Mouse (Mus musculus): ENCODE measurements around the gene Fam89b. TPM values are rescaled to one million over a fixed set of nuclear protein-coding genes. Genes with fewer than 3 reads are reported as not detected.
"Not testable (repeated sequence)": the region's sequence is repeated elsewhere in the genome, so short reads cannot be mapped to it uniquely, and the experiment has no call there.

The Fam89b gene
- polyA plus RNA-seq, 1 experiment: 33.5 TPM

DNA sequence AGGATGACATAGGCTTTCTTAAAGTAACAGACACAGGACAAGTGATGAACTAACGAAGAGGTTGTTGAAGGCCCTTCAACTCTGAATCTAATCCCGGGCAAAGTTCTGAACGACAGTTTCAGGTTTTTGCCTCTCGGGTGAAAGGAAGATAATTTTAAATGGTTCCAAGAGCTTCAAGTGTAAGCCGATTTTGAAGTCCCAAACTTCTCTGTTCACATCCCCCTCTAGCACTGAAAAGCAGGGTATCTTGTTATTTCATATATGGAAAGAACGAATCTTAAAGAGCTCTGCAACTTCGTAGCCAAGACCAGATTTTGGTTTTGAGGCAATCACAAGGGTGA, 40.4 kb downstream of the Fam89b start:
- WGBS: 0% methylated on average over 7 of the region's 7 CpGs
- Histone ChIP-seq H3K27ac (ENCODE audit: control insufficient read depth, insufficient read depth, low read depth, low read length, poor library complexity) (peak overlapping the region; percentile 94), H3K4me3 (replicated peaks; ENCODE audit: control insufficient read depth, low read depth, low read length) (peak overlapping the region; percentile 84), H3K4me1 (ENCODE audit: control insufficient read depth, insufficient read depth, low read length) (peaks cover 2% of the 10 kb centered on the region; the same call in 1 of the 2 replicates)
- TF ChIP-seq POLR2A (IDR thresholded peaks at IDR 0.05; ENCODE audit: borderline replicate concordance, control insufficient read depth, low read depth, low read length): no peak
- TF ChIP-seq CTCF (IDR thresholded peaks at IDR 0.05; ENCODE audit: control insufficient read depth, insufficient read depth, low read length): no peak

DNA sequence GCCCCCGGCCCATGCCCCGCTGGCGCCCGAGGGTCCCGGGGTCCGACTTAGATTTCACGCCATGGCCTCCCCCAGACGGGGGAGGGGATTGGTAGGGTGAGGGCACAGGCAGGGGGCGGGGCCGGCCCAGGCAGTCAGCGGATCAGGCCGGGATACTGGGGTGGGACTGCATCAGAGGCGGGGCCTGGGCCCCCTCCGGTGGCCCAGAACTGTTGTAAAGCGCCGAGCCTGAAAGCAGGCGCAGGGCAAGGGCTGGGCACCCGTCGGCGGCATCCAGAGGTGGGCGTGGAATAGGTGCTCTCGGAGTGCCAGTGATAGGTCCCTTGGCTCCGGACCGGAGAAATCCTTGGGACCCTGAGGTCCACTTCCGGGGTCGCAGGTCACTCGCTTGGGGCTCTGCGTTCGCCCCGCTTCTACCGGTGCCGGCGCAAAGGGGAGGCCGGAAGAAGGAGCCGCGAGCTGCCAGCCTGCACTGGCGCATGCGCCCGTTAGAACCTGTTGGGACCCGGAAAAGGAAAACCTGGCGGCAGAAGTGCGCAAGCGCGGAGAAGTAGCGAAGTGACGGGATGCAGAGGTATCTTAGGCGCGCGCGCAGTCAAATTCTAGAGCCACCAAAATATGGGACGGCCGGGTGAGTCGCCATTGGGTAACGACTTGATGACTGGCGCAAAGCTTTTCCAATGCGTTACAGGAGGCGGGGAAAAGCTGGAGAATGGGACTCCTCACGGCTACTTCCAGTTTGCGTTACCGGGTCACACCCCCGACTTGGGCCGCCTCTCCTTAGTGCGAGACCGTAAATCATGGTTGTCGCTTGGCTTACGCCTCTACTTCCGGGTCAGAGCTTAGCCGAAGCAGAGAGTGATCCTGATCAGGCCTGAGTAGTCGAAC, 41.0 kb downstream of the Fam89b start, which contains the start of the genes Map3k11 and Pcnx3:
Gene Map3k11 (plus strand): TSS at position 543 of the 888 bp plus-strand sequence.
Gene Pcnx3 (minus strand): TSS at position 709 of the 888 bp plus-strand sequence.
- WGBS: under 1% methylated on average over 69 of the region's 69 CpGs
- peaks cover 2% of the 10 kb centered on the region; the same call in 1 of the 2 replicates for H3K4me1 ChIP-seq (ENCODE audit: control insufficient read depth, insufficient read depth, low read length)
- TF ChIP-seq CTCF (IDR thresholded peaks at IDR 0.05; ENCODE audit: control insufficient read depth, insufficient read depth, low read length) (no peak), POLR2A (IDR thresholded peaks at IDR 0.05; ENCODE audit: borderline replicate concordance, control insufficient read depth, low read depth, low read length) (peak; percentile 67; the same call in 1 of the 2 replicates)

GRCm38 (mm10) chr19:5687738-5688137, 41.7 kb downstream of the Fam89b start:
- Histone ChIP-seq H3K27ac (ENCODE audit: control insufficient read depth, insufficient read depth, low read depth, low read length, poor library complexity) (peak overlapping the region; percentile 94), H3K4me1 (ENCODE audit: control insufficient read depth, insufficient read depth, low read length) (peaks cover 2% of the 10 kb centered on the region; the same call in 1 of the 2 replicates)

More for the DNA sequence above, 41.0 kb downstream of the Fam89b start, which contains the start of the genes Map3k11 and Pcnx3:
- peak within 1 kb of the TSS; percentile 94 for H3K27ac ChIP-seq (ENCODE audit: control insufficient read depth, insufficient read depth, low read depth, low read length, poor library complexity)
- H3K4me3 ChIP-seq (replicated peaks; ENCODE audit: control insufficient read depth, low read depth, low read length): peak within 1 kb of the TSS; percentile 84

DNA sequence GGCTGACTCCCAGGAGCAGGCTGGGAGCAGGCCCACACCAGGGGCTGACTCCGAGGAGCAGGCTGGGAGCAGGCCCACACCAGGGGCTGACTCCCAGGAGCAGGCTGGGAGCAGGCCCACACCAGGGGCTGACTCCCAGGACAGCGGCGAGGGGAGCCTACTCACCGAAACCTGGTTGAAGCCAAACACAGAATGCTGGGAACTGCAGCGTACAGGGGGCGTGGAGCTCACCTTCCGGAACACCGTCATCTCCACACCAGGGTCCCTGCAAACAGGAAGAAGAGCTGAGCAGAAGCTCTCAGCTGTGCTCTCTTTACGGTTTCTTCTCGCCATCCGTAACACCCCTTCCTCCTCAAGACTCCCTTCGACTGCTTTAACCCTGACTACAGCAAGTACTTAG, 42.5 kb downstream of the Fam89b start:
- not testable (repeated sequence) for H3K27ac ChIP-seq (ENCODE audit: control insufficient read depth, insufficient read depth, low read depth, low read length, poor library complexity); H3K4me3 ChIP-seq (replicated peaks; ENCODE audit: control insufficient read depth, low read depth, low read length); H3K4me1 ChIP-seq (ENCODE audit: control insufficient read depth, insufficient read depth, low read length)
- 91% methylated on average over 12 of the region's 12 CpGs for WGBS

More at GRCm38 (mm10) chr19:5687738-5688137, 41.7 kb downstream of the Fam89b start:
- WGBS: 35% methylated on average over 9 of the region's 9 CpGs
- TF ChIP-seq POLR2A (IDR thresholded peaks at IDR 0.05; ENCODE audit: borderline replicate concordance, control insufficient read depth, low read depth, low read length) (no peak), CTCF (IDR thresholded peaks at IDR 0.05; ENCODE audit: control insufficient read depth, insufficient read depth, low read length) (no peak)
- peak overlapping the region; percentile 78 for H3K4me3 ChIP-seq (replicated peaks; ENCODE audit: control insufficient read depth, low read depth, low read length)

DNA sequence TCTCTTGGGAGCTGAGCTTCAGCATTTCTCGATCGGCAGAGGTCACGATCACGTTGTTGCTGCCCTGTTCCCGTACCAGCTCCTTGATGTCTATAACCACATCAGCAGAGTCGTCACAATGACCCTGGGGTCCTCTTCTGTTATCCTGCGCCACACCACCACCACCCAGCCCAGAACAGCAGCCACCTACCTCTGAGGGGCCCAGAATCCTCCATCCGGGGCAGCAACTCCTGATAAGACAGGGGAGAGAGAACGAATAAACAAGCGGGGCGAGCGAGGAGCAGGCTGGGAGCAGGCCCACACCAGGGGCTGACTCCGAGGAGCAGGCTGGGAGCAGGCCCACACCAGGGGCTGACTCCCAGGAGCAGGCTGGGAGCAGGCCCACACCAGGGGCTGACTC, 43.0 kb downstream of the Fam89b start:
- Histone ChIP-seq H3K27ac (ENCODE audit: control insufficient read depth, insufficient read depth, low read depth, low read length, poor library complexity) (no peak overlapping the region), H3K4me3 (replicated peaks; ENCODE audit: control insufficient read depth, low read depth, low read length) (no peak overlapping the region), H3K4me1 (ENCODE audit: control insufficient read depth, insufficient read depth, low read length) (peaks cover 2% of the 10 kb centered on the region; the same call in 1 of the 2 replicates)
- no peak for TF ChIP-seq CTCF (IDR thresholded peaks at IDR 0.05; ENCODE audit: control insufficient read depth, insufficient read depth, low read length)
- TF ChIP-seq POLR2A (IDR thresholded peaks at IDR 0.05; ENCODE audit: borderline replicate concordance, control insufficient read depth, low read depth, low read length): no peak
- 91% methylated on average over 13 of the region's 13 CpGs for WGBS

DNA sequence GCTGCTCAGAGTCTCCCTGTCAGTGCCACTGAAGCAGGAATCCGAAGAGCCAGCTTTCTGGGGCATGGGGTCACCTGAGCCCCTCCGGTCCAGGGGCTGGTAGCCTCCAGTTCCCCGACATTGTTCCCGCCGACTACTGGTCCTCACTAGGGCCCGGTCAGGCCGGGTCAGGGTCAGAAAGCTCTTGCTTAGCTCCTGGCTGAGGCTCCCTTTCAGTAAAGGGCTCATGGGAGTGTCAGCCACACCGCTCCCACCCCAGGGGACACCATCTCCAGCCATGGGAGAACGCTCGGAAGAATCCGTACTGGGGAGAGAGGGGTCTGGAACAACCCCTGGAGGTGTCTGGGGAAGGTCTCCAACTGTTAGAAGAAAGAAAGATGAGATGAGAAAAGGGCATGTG, 43.6 kb downstream of the Fam89b start:
- H3K27ac ChIP-seq (ENCODE audit: control insufficient read depth, insufficient read depth, low read depth, low read length, poor library complexity): no peak overlapping the region
- H3K4me3 ChIP-seq (replicated peaks; ENCODE audit: control insufficient read depth, low read depth, low read length): no peak overlapping the region
- no peak for TF ChIP-seq POLR2A (IDR thresholded peaks at IDR 0.05; ENCODE audit: borderline replicate concordance, control insufficient read depth, low read depth, low read length)
- no peak for TF ChIP-seq CTCF (IDR thresholded peaks at IDR 0.05; ENCODE audit: control insufficient read depth, insufficient read depth, low read length)
- H3K4me1 ChIP-seq (ENCODE audit: control insufficient read depth, insufficient read depth, low read length): peaks cover 2% of the 10 kb centered on the region; the same call in 1 of the 2 replicates
- WGBS: 90% methylated on average over 11 of the region's 11 CpGs

- Histone ChIP-seq H3K4me3 (replicated peaks; ENCODE audit: control insufficient read depth, low read depth, low read length) (no peak overlapping the region), H3K27ac (ENCODE audit: control insufficient read depth, insufficient read depth, low read depth, low read length, poor library complexity) (no peak overlapping the region), H3K4me1 (ENCODE audit: control insufficient read depth, insufficient read depth, low read length) (peaks cover 2% of the 10 kb centered on the region; the same call in 1 of the 2 replicates)
- TF ChIP-seq POLR2A (IDR thresholded peaks at IDR 0.05; ENCODE audit: borderline replicate concordance, control insufficient read depth, low read depth, low read length): no peak
- no peak for TF ChIP-seq CTCF (IDR thresholded peaks at IDR 0.05; ENCODE audit: control insufficient read depth, insufficient read depth, low read length)
- WGBS: 94% methylated on average over 19 of the region's 19 CpGs
Observed at GRCm38 (mm10) chr19:5685431-5685830, 44.0 kb downstream of the Fam89b start.

DNA sequence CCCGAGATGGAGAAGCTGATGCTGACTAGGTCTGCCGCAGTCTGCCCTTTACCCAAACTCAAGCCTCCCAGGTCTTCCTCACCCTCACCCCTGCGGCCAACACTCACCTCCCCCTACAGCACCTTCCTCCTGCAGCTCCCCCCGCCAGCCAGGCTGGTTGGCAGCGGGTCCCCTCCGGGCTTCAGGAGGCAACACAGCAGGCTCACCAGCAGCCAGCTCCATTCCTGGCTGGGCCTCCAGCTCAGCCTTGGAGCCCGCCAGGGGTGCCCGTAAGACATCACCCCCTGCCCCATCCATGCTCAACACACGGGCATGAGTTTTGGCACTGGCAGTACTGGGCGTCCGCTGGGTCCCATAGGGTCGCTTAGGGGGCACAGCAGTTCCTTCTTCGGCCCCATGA, 44.5 kb downstream of the Fam89b start:
- Histone ChIP-seq H3K4me1 (ENCODE audit: control insufficient read depth, insufficient read depth, low read length) (peaks cover 2% of the 10 kb centered on the region; the same call in 1 of the 2 replicates), H3K4me3 (replicated peaks; ENCODE audit: control insufficient read depth, low read depth, low read length) (no peak overlapping the region), H3K27ac (ENCODE audit: control insufficient read depth, insufficient read depth, low read depth, low read length, poor library complexity) (no peak overlapping the region)
- 89% methylated on average over 13 of the region's 13 CpGs for WGBS
- TF ChIP-seq POLR2A (IDR thresholded peaks at IDR 0.05; ENCODE audit: borderline replicate concordance, control insufficient read depth, low read depth, low read length) (no peak), CTCF (IDR thresholded peaks at IDR 0.05; ENCODE audit: control insufficient read depth, insufficient read depth, low read length) (no peak)

All from bone marrow, adult 2 months (tissue).